Mouse (Mus musculus): ENCODE data around the gene Set. TPM values are rescaled to one million over a fixed set of nuclear protein-coding genes. Genes with fewer than 3 reads are reported as not detected.

Set gene
- polyA plus RNA-seq, 1 experiment from 2014 or later: 647 TPM

- WGBS: 98% methylated on average over 12 of the region's 12 CpGs
- Histone ChIP-seq H3K4me2 (replicated peaks; ENCODE audit: low read depth, low read length) (no peak overlapping the region), H3K36me3 (ENCODE audit: control insufficient read depth, insufficient read depth, low read length) (peaks cover 13% of the 10 kb centered on the region), H3K9me3 (ENCODE audit: control insufficient read depth, low read length) (no peaks in the 10 kb centered on the region), H3K27me3 (ENCODE audit: control insufficient read depth, insufficient read depth, low read length) (no peaks in the 10 kb centered on the region), H3K4me1 (ENCODE audit: control insufficient read depth, insufficient read depth, low read length) (peaks cover 14% of the 10 kb centered on the region; the same call in 1 of the 2 replicates), H3K27ac (ENCODE audit: low read depth, low read length) (no peak overlapping the region), H3K9ac (ENCODE audit: low read depth, low read length) (no peak overlapping the region), H3K4me3 (ENCODE audit: low read length) (no peak overlapping the region)
- no peak for ATAC-seq (ENCODE audit: low FRiP score, low TSS enrichment)
Measured at GRCm38 (mm10) chr2:30091521-30091920, 34.3 kb downstream of the Set start.

- peak overlapping the region; percentile 60; the same call in 1 of the 2 replicates for H3K9ac ChIP-seq (ENCODE audit: low read depth, low read length)
- H3K27ac ChIP-seq (ENCODE audit: low read depth, low read length): no peak overlapping the region
- peaks cover 13% of the 10 kb centered on the region for H3K36me3 ChIP-seq (ENCODE audit: control insufficient read depth, insufficient read depth, low read length)
- no peaks in the 10 kb centered on the region for H3K27me3 ChIP-seq (ENCODE audit: control insufficient read depth, insufficient read depth, low read length)
- H3K9me3 ChIP-seq (ENCODE audit: control insufficient read depth, low read length): no peaks in the 10 kb centered on the region
- peaks cover 14% of the 10 kb centered on the region; the same call in 1 of the 2 replicates for H3K4me1 ChIP-seq (ENCODE audit: control insufficient read depth, insufficient read depth, low read length)
- peak overlapping the region; percentile 54 for H3K4me3 ChIP-seq (ENCODE audit: low read length)
- 55% methylated on average over 6 of the region's 6 CpGs for WGBS
- peak overlapping the region; percentile 68 for H3K4me2 ChIP-seq (replicated peaks; ENCODE audit: low read depth, low read length)
- no peak for ATAC-seq (ENCODE audit: low FRiP score, low TSS enrichment)
Measured at GRCm38 (mm10) chr2:30092280-30092918, 35.2 kb downstream of the Set start.

DNA sequence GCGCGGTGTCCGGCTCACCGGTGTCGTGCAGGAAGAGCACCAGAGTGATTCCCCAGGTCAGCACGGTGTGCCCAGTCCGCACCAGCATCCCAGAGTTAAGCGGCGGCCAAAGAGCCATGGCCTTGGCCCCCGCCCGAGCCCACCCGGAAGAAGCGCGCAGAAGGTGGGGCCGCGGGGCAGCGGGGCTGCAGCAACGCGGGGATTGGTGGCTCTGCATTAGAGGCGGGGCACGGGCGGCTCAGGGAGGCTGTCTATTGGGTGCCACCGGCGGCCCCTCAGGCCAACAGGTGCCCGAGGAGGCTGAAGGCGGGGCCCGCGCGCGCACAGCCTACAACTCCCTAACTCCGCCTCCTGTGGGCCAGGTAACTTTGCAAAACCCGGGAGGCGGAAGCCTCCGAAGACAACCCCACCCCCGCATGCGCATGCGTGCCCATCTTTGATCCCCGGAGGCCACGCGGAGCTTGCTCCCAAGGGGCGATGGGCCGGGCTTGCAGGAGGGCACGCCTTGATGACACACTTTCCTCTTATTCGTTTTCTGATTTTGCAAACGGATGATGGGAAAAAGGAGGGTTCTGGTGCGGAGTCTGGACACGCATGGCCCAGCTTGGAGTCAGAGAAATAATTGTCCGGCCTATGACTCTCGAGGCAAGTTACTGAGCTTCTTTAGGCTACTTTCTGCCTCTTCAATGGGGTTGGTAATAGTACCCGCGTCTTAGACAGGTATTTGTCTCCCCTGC lies 36.5 kb downstream of the Set start, which contains the start of gene Zdhhc12:
Gene Zdhhc12, minus strand, starts transcription at position 178 of the 737 bp plus-strand sequence.
- no peaks in the 10 kb centered on the region for H3K9me3 ChIP-seq (ENCODE audit: control insufficient read depth, low read length)
- peak; percentile 98 for ATAC-seq (ENCODE audit: low FRiP score, low TSS enrichment)
- peaks cover 14% of the 10 kb centered on the region; the same call in 1 of the 2 replicates for H3K4me1 ChIP-seq (ENCODE audit: control insufficient read depth, insufficient read depth, low read length)
- peak within 1 kb of the TSS; percentile 54 for H3K4me3 ChIP-seq (ENCODE audit: low read length)
- under 1% methylated on average over 51 of the region's 51 CpGs for WGBS
- H3K4me2 ChIP-seq (replicated peaks; ENCODE audit: low read depth, low read length): peak within 1 kb of the TSS; percentile 68
- H3K36me3 ChIP-seq (ENCODE audit: control insufficient read depth, insufficient read depth, low read length): peaks cover 13% of the 10 kb centered on the region
- peak within 1 kb of the TSS; percentile 68 for H3K9ac ChIP-seq (ENCODE audit: low read depth, low read length)
- peak within 1 kb of the TSS; percentile 48 for H3K27ac ChIP-seq (ENCODE audit: low read depth, low read length)
- no peaks in the 10 kb centered on the region for H3K27me3 ChIP-seq (ENCODE audit: control insufficient read depth, insufficient read depth, low read length)

- Histone ChIP-seq H3K9ac (ENCODE audit: low read depth, low read length) (peak overlapping the region; percentile 68), H3K4me2 (replicated peaks; ENCODE audit: low read depth, low read length) (peak overlapping the region; percentile 68), H3K27me3 (ENCODE audit: control insufficient read depth, insufficient read depth, low read length) (no peaks in the 10 kb centered on the region), H3K36me3 (ENCODE audit: control insufficient read depth, insufficient read depth, low read length) (peaks cover 18% of the 10 kb centered on the region), H3K9me3 (ENCODE audit: control insufficient read depth, low read length) (no peaks in the 10 kb centered on the region), H3K4me3 (ENCODE audit: low read length) (peak overlapping the region; percentile 54), H3K4me1 (ENCODE audit: control insufficient read depth, insufficient read depth, low read length) (peaks cover 14% of the 10 kb centered on the region; the same call in 1 of the 2 replicates), H3K27ac (ENCODE audit: low read depth, low read length) (peak overlapping the region; percentile 48)
- 2% methylated on average over 13 of the region's 13 CpGs for WGBS
- ATAC-seq (ENCODE audit: low FRiP score, low TSS enrichment): no peak
Measured at GRCm38 (mm10) chr2:30094208-30094588, 37.0 kb downstream of the Set start.

DNA sequence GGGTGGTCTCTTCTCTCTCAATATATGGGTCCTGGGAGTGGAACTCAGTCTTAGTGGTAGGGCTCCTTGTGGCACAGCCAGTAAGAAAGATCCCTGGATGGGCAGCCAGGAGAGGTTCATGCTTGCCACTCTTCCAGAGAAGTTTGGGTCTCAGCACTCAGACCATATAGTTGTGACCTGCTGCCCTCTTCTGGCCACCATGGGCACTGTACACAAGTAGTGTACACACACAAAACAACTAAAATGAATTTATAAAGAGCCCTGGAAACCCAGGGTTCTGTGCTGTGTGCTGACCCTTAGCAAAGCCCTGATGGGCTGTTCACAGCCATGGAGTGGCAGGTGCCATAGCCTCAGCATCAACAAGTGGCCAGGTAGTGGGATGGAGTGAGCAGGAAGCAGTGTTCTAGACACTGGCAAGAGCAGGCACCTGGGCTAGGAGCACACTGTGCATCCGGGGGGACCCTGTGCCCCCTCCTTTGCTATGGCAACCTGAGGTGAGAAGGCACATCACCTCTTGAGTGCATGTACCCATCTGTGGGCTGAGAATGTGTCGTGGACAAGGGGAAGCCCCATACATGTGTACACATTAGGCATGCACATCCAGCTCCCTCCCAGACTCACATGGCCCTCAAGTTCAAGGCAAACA lies 38.8 kb downstream of the Set start:
- Histone ChIP-seq H3K9ac (ENCODE audit: low read depth, low read length) (no peak overlapping the region), H3K4me2 (replicated peaks; ENCODE audit: low read depth, low read length) (no peak overlapping the region), H3K27ac (ENCODE audit: low read depth, low read length) (no peak overlapping the region), H3K4me1 (ENCODE audit: control insufficient read depth, insufficient read depth, low read length) (peaks cover 14% of the 10 kb centered on the region; the same call in 1 of the 2 replicates), H3K4me3 (ENCODE audit: low read length) (no peak overlapping the region), H3K9me3 (ENCODE audit: control insufficient read depth, low read length) (no peaks in the 10 kb centered on the region), H3K27me3 (ENCODE audit: control insufficient read depth, insufficient read depth, low read length) (no peaks in the 10 kb centered on the region), H3K36me3 (ENCODE audit: control insufficient read depth, insufficient read depth, low read length) (peaks cover 25% of the 10 kb centered on the region)
- ATAC-seq (ENCODE audit: low FRiP score, low TSS enrichment): no peak
- WGBS: 91% methylated on average over 2 of the region's 2 CpGs

- ATAC-seq (ENCODE audit: low FRiP score, low TSS enrichment): no peak
- H3K4me3 ChIP-seq (ENCODE audit: low read length): no peak overlapping the region
- no peak overlapping the region for H3K4me2 ChIP-seq (replicated peaks; ENCODE audit: low read depth, low read length)
- no peaks in the 10 kb centered on the region for H3K9me3 ChIP-seq (ENCODE audit: control insufficient read depth, low read length)
- H3K9ac ChIP-seq (ENCODE audit: low read depth, low read length): no peak overlapping the region
- peaks cover 45% of the 10 kb centered on the region for H3K36me3 ChIP-seq (ENCODE audit: control insufficient read depth, insufficient read depth, low read length)
- H3K27me3 ChIP-seq (ENCODE audit: control insufficient read depth, insufficient read depth, low read length): no peaks in the 10 kb centered on the region
- 73% methylated on average over 4 of the region's 4 CpGs for WGBS
- peaks cover 1% of the 10 kb centered on the region; the same call in 1 of the 2 replicates for H3K4me1 ChIP-seq (ENCODE audit: control insufficient read depth, insufficient read depth, low read length)
- H3K27ac ChIP-seq (ENCODE audit: low read depth, low read length): no peak overlapping the region
Measured at GRCm38 (mm10) chr2:30100214-30100613, 43.0 kb downstream of the Set start.

DNA sequence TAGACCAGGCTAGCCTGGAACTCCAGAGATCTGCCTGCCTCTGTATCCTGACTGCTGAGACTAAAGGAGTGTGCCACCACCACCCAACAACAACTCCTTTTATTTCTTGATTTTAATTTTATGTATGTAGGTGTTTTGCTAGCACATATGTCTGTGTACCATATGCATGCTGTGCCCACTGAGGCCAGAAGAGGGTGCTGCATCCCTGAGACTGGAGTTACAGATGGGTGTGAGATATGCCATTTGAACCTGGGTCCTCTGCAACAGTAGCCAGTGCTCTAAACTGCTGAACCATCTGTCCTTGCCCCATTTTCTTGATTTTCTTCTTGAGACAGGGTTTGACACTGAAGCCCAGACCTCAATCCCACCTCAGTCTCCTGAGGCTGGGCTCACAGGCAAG lies 49.2 kb downstream of the Set start:
- Histone ChIP-seq H3K27ac (ENCODE audit: low read depth, low read length) (no peak overlapping the region), H3K36me3 (ENCODE audit: control insufficient read depth, insufficient read depth, low read length) (peaks cover 58% of the 10 kb centered on the region), H3K9me3 (ENCODE audit: control insufficient read depth, low read length) (no peaks in the 10 kb centered on the region), H3K9ac (ENCODE audit: low read depth, low read length) (no peak overlapping the region), H3K4me1 (ENCODE audit: control insufficient read depth, insufficient read depth, low read length) (no peaks in the 10 kb centered on the region), H3K27me3 (ENCODE audit: control insufficient read depth, insufficient read depth, low read length) (no peaks in the 10 kb centered on the region), H3K4me2 (replicated peaks; ENCODE audit: low read depth, low read length) (no peak overlapping the region), H3K4me3 (ENCODE audit: low read length) (no peak overlapping the region)
- ATAC-seq (ENCODE audit: low FRiP score, low TSS enrichment): no peak

DNA sequence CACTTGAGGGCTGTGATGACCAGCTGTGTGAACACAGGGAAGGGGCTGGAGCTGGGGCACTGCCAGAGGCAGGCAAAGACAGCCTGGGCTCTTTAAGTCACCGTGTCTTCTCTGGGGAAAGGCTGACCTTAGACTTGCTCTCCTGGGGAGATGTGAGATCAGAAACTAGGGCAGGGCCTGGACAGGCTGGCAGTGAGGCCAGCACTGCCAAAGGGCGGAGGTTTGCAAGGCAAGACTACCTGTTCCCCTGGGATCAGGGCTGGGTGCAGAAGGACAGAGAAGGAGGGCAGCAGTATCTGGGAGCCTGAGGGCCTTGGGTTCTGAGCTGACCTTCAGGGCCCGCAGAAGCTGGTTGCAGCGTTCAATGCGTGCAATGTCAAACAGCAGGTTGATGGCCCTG lies 50.5 kb downstream of the Set start:
- Histone ChIP-seq H3K9me3 (ENCODE audit: control insufficient read depth, low read length) (no peaks in the 10 kb centered on the region), H3K4me2 (replicated peaks; ENCODE audit: low read depth, low read length) (no peak overlapping the region), H3K27ac (ENCODE audit: low read depth, low read length) (no peak overlapping the region), H3K4me1 (ENCODE audit: control insufficient read depth, insufficient read depth, low read length) (no peaks in the 10 kb centered on the region), H3K9ac (ENCODE audit: low read depth, low read length) (no peak overlapping the region), H3K36me3 (ENCODE audit: control insufficient read depth, insufficient read depth, low read length) (peaks cover 52% of the 10 kb centered on the region), H3K4me3 (ENCODE audit: low read length) (no peak overlapping the region), H3K27me3 (ENCODE audit: control insufficient read depth, insufficient read depth, low read length) (no peaks in the 10 kb centered on the region)
- ATAC-seq (ENCODE audit: low FRiP score, low TSS enrichment): no peak
- 97% methylated on average over 5 of the region's 5 CpGs for WGBS

DNA sequence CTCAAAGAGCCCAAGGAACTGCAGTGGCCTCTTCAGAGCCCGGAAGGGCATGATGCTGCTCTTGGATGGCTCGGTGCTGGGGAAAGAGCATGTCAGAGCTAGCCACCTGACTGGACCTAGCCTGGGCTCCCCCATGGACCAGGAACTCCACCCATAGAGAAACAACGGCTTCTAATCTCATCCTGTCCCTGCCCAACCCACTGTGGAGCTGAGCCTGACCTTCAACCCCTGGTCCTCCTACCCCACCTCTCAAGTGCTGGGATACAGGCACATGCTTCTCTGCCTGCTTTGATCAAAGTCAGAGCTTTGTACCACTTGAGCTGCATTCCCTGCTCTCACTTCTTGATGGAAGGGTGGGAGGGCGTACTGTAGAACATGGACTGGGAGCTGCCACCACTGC lies 51.1 kb downstream of the Set start:
- H3K27ac ChIP-seq (ENCODE audit: low read depth, low read length): no peak overlapping the region
- H3K4me2 ChIP-seq (replicated peaks; ENCODE audit: low read depth, low read length): no peak overlapping the region
- no peak overlapping the region for H3K4me3 ChIP-seq (ENCODE audit: low read length)
- 91% methylated on average over 4 of the region's 4 CpGs for WGBS
- H3K9me3 ChIP-seq (ENCODE audit: control insufficient read depth, low read length): no peaks in the 10 kb centered on the region
- H3K36me3 ChIP-seq (ENCODE audit: control insufficient read depth, insufficient read depth, low read length): peaks cover 49% of the 10 kb centered on the region
- no peak overlapping the region for H3K9ac ChIP-seq (ENCODE audit: low read depth, low read length)
- ATAC-seq (ENCODE audit: low FRiP score, low TSS enrichment): no peak
- H3K4me1 ChIP-seq (ENCODE audit: control insufficient read depth, insufficient read depth, low read length): no peaks in the 10 kb centered on the region
- H3K27me3 ChIP-seq (ENCODE audit: control insufficient read depth, insufficient read depth, low read length): no peaks in the 10 kb centered on the region
